Mouse (Mus musculus) ES-Bruce4 (cell line): ENCODE measurements around the gene Rundc1.

Source experiments
- CTCF ChIP-seq: IDR thresholded peaks from one replicate; pipeline ENCODE4 v1.8.1; 2011; ENCODE audit warnings: low read depth, low read length
- EP300 ChIP-seq: IDR thresholded peaks from 2 replicates; pipeline ENCODE4 v1.6.1; 2011; ENCODE audit warnings: low read depth, low read length; ENCODE audit not compliant: insufficient read depth
- POLR2A ChIP-seq: IDR thresholded peaks from one replicate; pipeline ENCODE4 v1.8.1; 2011; ENCODE audit warnings: low read length; ENCODE audit not compliant: insufficient read depth

GRCm38 (mm10) chr11:101415306-101415705 lies 9.6 kb upstream of the Rundc1 start:
- TF ChIP-seq EP300 (no peak), CTCF (no peak), POLR2A (no peak)
